Mouse (Mus musculus) thymus, postnatal 14 days (tissue): ENCODE measurements around the gene Neu4.
A peak's percentile ranks its signal among the peaks of the same experiment; 100 is the strongest.
"Not testable (repeated sequence)": the region's sequence is repeated elsewhere in the genome, so short reads cannot be mapped to it uniquely, and the experiment has no call there.

ENCODE experiments used
- DNase-seq: peaks from one replicate; pipeline ENCODE4 v3.0.0; 2021

Gene Neu4

DNA sequence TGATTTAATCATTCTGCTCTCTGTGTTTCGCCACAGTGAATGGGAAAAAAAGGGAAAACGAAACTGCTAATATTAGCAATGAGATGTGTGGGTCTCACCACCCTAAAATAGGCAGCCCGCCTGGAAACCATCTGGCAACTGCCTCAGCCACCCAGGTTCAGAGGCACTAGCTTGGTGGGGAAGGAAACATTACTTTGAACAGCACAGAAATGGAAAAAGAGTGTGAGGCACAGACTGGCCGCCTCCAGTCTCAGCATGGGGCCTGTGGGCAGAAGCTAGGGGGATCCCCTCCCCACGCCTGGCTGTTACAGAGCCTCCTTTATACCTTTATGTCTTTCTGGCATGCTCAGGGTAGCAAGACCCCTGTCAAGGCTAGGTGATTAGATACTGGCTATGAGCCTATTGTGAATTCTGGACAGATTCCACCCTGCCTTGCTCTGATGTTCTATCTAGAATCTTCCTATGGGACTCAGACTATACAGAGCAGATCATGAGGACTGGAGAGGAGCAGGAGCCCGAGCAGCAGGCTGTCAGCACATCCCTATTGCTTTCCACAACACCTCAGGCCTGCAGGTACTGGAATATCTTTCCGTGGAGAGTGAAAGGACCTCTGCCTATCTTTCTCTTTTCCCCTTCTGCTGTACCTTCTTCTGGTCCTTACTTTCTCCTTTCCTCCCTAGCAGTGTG, 33.4 kb downstream of the Neu4 start:
- peak; percentile 36 for DNase-seq

DNA sequence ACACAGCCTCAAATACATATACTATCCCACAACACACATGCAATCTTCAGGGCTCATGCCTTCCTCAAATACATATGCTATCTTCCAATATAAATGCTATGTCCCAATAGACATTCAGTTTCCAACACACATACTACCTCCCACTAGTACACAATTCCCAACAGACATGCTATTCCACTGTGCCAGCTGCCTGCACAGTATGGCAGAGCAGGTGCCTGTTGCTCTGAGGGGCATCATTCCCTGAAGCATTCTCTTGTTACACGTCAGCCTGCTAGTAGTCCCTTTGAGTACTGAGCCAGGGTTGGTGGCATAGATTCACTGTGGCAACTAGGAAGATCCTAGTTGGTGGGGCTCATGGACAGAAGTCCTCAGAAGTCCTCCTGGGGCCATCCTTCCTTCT, 34.2 kb downstream of the Neu4 start:
- no peak for DNase-seq

DNA sequence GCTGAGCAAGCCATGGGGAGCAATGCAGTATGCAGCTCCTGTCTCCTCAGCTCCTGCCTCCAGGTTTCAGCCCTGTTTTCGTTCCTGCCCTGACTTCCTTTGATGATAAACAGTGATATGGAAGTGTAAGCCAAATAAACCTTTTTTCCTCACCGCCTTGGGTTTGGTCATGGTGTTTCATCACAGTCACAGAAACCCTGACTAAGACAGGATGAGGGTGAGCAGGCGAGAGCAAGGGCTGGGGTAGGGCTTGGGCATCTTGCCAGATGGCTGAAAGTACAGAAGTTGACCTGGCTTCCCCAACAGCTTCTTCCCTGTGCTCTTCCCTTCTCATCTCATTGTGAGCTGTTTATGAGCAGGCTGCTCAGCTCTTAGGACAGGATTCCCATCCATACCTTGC, 35.7 kb downstream of the Neu4 start:
- DNase-seq = no peak

DNA sequence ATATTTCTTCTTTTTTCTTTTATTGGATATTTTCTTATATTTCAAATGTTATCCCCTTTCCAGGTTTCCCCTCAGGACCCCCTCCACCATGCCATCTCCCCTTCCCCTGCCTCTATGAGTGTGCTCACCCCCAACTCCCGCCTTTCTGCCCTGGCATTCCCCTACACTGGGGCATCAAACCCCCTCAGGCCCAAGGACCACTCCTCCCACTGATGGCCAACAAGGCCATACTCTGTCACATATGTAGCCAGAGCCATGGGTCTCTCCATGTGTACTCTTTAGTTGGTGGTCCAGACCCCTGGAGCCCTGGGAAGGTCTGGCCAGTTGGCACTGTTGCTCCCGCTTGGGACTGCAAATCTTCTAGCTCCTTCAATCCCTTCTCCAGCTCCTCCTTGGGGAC, 37.1 kb downstream of the Neu4 start:
- DNase-seq = no peak

DNA sequence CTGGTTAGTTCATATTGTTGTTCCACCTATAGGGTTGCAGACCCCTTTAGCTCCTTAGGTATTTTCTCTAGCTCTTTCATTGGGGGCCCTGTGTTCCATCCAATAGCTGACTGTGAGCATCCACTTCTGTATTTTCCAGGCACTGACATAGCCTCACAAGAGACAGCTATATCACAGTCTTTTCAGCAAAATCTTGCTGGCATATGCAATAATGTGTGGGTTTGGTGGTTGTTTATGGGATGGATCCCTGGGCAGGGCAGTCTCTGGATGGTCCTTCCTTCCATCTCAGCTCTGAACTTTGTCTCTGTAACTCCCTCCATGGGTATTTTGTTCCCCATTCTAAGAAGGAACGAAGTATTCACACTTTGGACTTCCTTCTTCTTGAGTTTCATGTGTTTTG, 38.0 kb downstream of the Neu4 start:
- DNase-seq = not testable (repeated sequence)

DNA sequence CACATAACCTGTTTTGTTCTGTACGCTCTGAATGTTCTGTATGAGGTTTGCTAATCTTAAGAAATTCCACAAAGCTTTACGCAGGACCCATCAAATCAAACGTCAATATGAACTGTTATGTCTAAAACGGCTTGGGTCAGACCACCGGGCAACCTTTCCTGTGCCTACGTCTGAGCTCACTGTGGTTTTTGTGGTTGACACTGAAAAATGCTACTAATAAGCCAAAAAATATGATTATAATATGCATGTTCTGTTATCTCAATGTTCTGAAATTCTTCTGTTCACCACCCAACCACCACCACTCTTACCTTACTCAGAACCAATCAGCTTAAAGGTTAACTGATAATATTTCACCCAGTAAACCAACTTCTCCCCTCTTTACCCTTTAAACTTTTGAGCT, 54.5 kb downstream of the Neu4 start:
- no peak for DNase-seq

DNA sequence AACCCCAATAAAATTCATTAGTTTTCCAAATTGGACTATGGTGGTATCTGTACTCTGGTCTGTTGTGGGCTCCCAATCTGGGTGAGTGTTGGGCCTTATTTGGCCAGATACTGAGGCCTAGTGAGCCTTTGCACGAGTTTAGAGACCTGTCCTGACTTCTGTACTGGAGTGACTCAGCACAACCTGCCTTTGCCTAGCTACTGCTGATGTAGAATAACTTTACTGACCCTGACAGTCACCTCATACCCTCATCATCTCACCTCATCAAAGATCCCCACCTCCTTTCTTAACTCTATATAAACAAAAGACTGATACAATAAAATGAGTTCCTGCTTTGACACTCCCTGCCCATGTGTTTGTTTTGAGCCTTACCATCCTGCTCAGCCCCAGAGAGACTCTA, 56.5 kb downstream of the Neu4 start:
- no peak for DNase-seq
